Mouse (Mus musculus) olfactory bulb, adult 2 months (tissue): ENCODE results near the gene Ebf3.

Experiments used
- CTCF ChIP-seq: fragments of 200-500 bp; IDR thresholded peaks from 2 replicates; pipeline ENCODE4 v1.5.1; 2012; ENCODE audit warnings: low read depth, mild to moderate bottlenecking, low read length, moderate library complexity; ENCODE audit not compliant: insufficient read depth
- POLR2A ChIP-seq: fragments of 200-500 bp; IDR thresholded peaks from 2 replicates; pipeline ENCODE4 v1.6.1; 2012; ENCODE audit warnings: mild to moderate bottlenecking, low read depth, low read length, moderate library complexity; ENCODE audit not compliant: insufficient read depth

DNA sequence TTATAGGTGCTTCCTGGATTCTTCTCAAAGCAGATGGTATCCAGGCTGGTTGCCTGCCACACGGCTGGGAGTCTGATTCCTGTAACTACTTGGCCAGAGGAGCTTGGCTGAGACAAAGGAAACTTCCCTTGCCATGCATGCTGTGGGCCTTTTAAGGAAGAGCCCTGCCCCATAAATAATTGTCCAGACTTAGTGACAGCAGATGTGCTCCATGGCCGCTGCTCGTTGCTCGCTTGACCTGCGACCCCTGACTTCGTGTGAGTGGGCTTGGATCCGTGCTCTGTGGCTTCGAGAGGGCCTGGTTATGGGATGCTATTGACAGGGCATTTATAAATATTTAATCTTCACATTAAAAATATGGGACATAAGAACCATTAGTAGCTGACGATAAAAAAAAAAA, 142.0 kb downstream of the Ebf3 start:
- TF ChIP-seq CTCF (no peak), POLR2A (no peak)
